Mouse (Mus musculus) heart, embryonic 14.5 days (tissue): ENCODE results near the gene Pou2f2. TPM values are rescaled to one million over a fixed set of nuclear protein-coding genes. Genes with fewer than 3 reads are reported as not detected.
A peak's percentile ranks its signal among the peaks of the same experiment; 100 is the strongest.

Experiments
- ATAC-seq: fragments of 200-750 bp; cut with Nextera tagmentation; 2 replicates; pipeline ENCODE4 v1.8.0; 2017; ENCODE audit warnings: low read depth, moderate TSS enrichment; ENCODE audit not compliant: insufficient number of reproducible peaks, insufficient read depth, low FRiP score
- H3K27ac ChIP-seq, 2 experiments: fragments of 200-500 bp in 1 of 2; fragments of 300-500 bp in 1 of 2; sonication (generic) in 1 of 2; replicated peaks in 1 of 2; 2 replicates each; pipeline ENCODE4 v1.5.1; 2012 to 2014; ENCODE audit warnings: low read depth in 2 of 2, low read length in 2 of 2, control low read depth in 1 of 2, mild to moderate bottlenecking in 1 of 2, mixed read lengths in 1 of 2; ENCODE audit not compliant: control insufficient read depth in 1 of 2, insufficient read depth in 1 of 2
- H3K27me3 ChIP-seq: fragments of 300-500 bp; sonication (generic); 2 replicates; pipeline ENCODE4 v1.6.1; 2014; ENCODE audit warnings: mild to moderate bottlenecking, low read length, control low read depth; ENCODE audit not compliant: control insufficient read depth, insufficient read depth
- H3K36me3 ChIP-seq: fragments of 300-500 bp; sonication (generic); 2 replicates; pipeline ENCODE4 v1.6.1; 2014; ENCODE audit warnings: mild to moderate bottlenecking, control low read depth, low read length, mixed read lengths; ENCODE audit not compliant: control insufficient read depth, insufficient read depth
- H3K4me1 ChIP-seq, 2 experiments: fragments of 200-500 bp in 1 of 2; fragments of 300-500 bp in 1 of 2; sonication (generic) in 1 of 2; 2 replicates each; pipeline ENCODE4 v1.6.1; 2012 to 2014; ENCODE audit warnings: low read length in 2 of 2, control low read depth in 1 of 2, mixed read lengths in 1 of 2; ENCODE audit not compliant: control insufficient read depth in 2 of 2, insufficient read depth in 2 of 2
- H3K4me2 ChIP-seq: fragments of 300-500 bp; sonication (generic); 2 replicates; pipeline ENCODE4 v1.6.1; 2014; ENCODE audit warnings: mild to moderate bottlenecking, low read length
- H3K4me3 ChIP-seq, 2 experiments: fragments of 200-500 bp in 1 of 2; fragments of 300-500 bp in 1 of 2; sonication (generic) in 1 of 2; 2 replicates each; pipeline ENCODE4 v1.5.1; 2012 to 2014; ENCODE audit warnings: low read length in 2 of 2, mild to moderate bottlenecking in 2 of 2, control low read depth in 1 of 2, low read depth in 1 of 2, moderate library complexity in 1 of 2; ENCODE audit not compliant: control insufficient read depth in 1 of 2, insufficient read depth in 1 of 2
- H3K9ac ChIP-seq: fragments of 300-500 bp; sonication (generic); 2 replicates; pipeline ENCODE4 v1.6.1; 2014; ENCODE audit warnings: mild to moderate bottlenecking, low read length
- H3K9me3 ChIP-seq: fragments of 300-500 bp; sonication (generic); 2 replicates; pipeline ENCODE4 v1.6.1; 2016; ENCODE audit warnings: low read length, control low read depth; ENCODE audit not compliant: control insufficient read depth
- WGBS: fragments of 180-500 bp; shearing (Covaris S2); extraction: QIAGEN DNeasy Blood & Tissue Kit; methylation state at CpG from one replicate; pipeline ENCODE4 v1.1.7; 2014; 5-methylcytosine and 5-hydroxymethylcytosine counted together
- polyA plus RNA-seq: library from polyadenylated mRNA; unstranded; fragments of >200 nt; fragmentation: Nextera tagmentation; extraction: Ambion mirVana; gene quantifications from 2 replicates; pipeline ENCODE4 v1.2.1, GENCODE M21; 2014

Pou2f2 gene
- polyA plus RNA-seq, 1 experiment from 2014 or later: 0.50 TPM

DNA sequence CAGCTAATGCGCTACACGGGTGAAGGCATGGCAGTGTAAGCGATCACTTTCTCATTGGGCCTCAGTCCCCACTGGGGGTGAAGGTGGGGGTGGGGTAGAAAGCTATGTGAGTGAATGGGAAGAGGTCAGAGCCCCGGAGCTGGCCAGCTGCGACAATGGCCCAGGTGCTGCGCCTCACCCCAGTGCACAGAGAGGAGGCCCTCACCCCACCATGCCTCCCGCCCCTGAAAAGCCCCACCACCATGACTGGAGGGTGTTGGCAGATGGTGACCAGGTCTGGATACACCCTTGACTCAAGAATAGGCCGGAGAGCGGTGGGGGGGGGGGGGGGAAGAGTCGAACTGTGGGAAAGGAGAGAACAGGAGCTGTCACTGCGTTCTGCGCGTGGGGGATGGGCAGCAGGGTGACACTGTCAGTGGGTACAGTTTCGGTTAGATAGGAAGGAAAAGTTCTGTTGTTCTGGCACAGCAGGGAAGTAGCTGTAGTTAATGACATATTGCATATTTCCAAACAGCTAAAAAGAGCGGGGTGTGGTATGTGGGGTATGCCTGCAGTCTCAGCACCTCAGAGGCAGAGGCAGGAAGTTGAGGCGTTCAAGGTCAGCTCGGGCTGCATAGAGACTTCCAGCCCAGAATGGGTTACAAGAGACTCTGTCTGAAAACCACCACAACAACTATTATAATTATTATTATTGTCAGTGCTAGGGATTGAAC is 72.6 kb downstream of the Pou2f2 start:
- no peak overlapping the region for H3K4me3 ChIP-seq
- peak; percentile 52 for ATAC-seq
- H3K36me3 ChIP-seq: no peaks in the 10 kb centered on the region
- H3K27ac ChIP-seq: peak overlapping the region; percentile 41 to 63
- WGBS: 24% methylated on average over 17 of the region's 17 CpGs
- H3K9ac ChIP-seq: no peak overlapping the region
- peak overlapping the region; percentile 40 for H3K4me2 ChIP-seq
- no peaks in the 10 kb centered on the region for H3K27me3 ChIP-seq
- H3K4me1 ChIP-seq: peaks cover 13 to 17% of the 10 kb centered on the region in 2 experiments
- no peaks in the 10 kb centered on the region for H3K9me3 ChIP-seq

DNA sequence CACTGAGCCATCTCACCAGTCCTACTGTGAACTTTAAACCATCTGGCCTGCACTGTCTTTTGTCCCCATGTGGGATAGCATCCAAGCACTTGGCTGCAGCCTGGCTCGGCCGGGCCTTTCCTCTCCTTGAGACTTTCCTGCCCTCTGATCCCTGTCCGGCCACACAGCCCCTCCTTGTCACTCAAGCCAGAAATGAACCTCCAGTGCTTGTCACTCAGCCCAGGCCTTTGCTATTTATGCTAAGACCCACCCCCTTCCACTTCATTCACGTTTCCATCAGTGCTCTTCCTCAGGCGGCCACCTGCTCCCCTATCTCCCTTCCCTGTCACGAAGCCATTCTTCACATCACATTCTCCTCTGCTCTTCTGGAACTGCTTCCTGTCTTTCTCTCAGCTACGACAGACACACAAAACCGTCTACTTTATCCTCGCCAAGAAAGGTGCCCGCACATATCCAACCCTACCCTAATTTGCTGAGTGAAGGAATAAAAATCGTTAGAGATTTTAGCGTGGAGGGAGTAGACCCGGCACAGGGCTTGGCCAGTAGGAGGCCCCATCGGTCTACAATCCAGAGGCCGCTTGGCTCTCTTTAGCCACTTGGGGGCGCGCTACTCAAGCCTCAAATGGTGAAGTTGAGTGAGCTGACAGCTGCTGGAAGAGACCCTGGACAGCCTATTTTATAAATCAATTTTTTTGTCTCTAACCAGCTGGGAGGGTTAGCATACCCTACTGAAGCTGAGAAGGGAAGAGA is 73.9 kb downstream of the Pou2f2 start:
- Histone ChIP-seq H3K4me1 (peaks cover 13 to 17% of the 10 kb centered on the region in 2 experiments), H3K9ac (no peak overlapping the region), H3K36me3 (no peaks in the 10 kb centered on the region), H3K4me3 (no peak overlapping the region), H3K4me2 (no peak overlapping the region), H3K9me3 (no peaks in the 10 kb centered on the region), H3K27ac (no peak overlapping the region), H3K27me3 (no peaks in the 10 kb centered on the region)
- WGBS: 11% methylated on average over 17 of the region's 17 CpGs
- no peak for ATAC-seq

DNA sequence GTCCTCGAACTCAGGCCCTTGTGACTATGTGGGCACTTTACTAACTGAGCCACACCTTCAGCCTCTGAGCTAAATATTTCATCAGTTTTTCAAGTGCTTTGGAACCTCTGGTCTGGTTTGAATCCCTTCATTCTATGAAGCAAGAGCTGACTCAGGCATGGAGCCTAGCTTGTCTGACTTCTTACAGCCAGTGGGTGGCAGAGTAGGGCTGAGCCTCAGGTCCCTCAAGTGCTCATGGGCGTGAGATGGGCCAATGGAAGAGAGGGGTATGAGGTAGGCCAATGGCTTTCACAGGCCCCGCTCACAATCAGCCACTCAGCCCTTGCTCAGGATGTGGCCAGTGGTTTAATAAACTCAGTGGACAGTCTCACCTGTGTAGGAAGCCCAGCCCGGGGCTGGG is 79.9 kb downstream of the Pou2f2 start:
- Histone ChIP-seq H3K27me3 (peaks cover 17% of the 10 kb centered on the region), H3K4me2 (no peak overlapping the region), H3K9me3 (no peaks in the 10 kb centered on the region), H3K4me1 (no peaks in the 10 kb centered on the region), H3K9ac (no peak overlapping the region), H3K27ac (no peak overlapping the region), H3K36me3 (no peaks in the 10 kb centered on the region), H3K4me3 (no peak overlapping the region)
- 43% methylated on average over 4 of the region's 4 CpGs for WGBS
- ATAC-seq: no peak

DNA sequence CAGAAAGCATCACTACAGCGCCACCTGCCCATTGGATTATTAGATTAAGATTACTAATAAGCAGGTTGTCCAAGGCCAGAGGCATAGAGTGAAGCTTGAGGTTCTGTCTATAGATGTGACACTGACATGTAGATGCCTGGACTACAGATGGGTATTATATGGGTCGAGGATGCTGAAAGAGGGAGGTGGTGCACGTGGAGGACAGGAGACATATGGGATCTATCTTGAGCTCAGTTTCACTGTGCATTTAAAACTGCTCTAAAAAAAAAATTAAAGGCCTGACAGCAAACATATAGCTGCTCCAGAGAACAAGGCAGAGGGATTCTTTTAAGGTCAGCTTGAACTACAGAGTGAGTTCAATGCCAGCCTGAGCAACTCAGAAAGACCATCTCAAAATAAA is 81.4 kb downstream of the Pou2f2 start:
- no peak overlapping the region for H3K4me3 ChIP-seq
- peaks cover 1 to 4% of the 10 kb centered on the region in 2 experiments; a peak in 2 of 4 replicates for H3K4me1 ChIP-seq
- no peaks in the 10 kb centered on the region for H3K9me3 ChIP-seq
- peaks cover 17% of the 10 kb centered on the region for H3K27me3 ChIP-seq
- WGBS: 70% methylated on average over 3 of the region's 3 CpGs
- H3K36me3 ChIP-seq: no peaks in the 10 kb centered on the region
- no peak overlapping the region for H3K27ac ChIP-seq
- no peak overlapping the region for H3K4me2 ChIP-seq
- no peak for ATAC-seq
- H3K9ac ChIP-seq: no peak overlapping the region

DNA sequence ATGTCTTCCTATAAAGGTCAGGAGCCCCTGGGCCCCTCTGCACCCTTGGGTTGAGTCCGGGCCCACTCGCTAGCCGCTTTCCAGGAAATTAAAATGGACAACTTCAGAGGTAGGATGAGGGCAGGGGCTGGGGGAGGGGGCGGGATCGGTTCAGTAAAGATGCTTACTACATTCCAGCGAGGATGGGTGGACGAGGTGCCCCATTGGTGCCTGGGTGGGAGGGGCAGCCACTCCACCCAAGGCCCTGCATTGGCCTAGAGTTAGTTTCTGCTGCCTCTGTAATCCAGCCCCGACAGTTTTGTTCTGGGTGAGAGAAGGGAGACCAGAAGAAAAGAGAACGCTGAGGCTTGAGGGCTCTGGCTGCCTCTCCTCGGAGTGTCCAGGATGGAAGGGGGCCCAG is 89.7 kb downstream of the Pou2f2 start:
- Histone ChIP-seq H3K9ac (no peak overlapping the region), H3K9me3 (no peaks in the 10 kb centered on the region), H3K27me3 (peaks cover 7% of the 10 kb centered on the region; the same call in 1 of the 2 replicates), H3K36me3 (peaks cover 5% of the 10 kb centered on the region; the same call in 1 of the 2 replicates), H3K27ac (no peak overlapping the region), H3K4me3 (no peak overlapping the region), H3K4me2 (no peak overlapping the region), H3K4me1 (peaks cover 3 to 11% of the 10 kb centered on the region in 2 experiments; a peak in 2 of 4 replicates)
- no peak for ATAC-seq
- WGBS: 43% methylated on average over 10 of the region's 10 CpGs

DNA sequence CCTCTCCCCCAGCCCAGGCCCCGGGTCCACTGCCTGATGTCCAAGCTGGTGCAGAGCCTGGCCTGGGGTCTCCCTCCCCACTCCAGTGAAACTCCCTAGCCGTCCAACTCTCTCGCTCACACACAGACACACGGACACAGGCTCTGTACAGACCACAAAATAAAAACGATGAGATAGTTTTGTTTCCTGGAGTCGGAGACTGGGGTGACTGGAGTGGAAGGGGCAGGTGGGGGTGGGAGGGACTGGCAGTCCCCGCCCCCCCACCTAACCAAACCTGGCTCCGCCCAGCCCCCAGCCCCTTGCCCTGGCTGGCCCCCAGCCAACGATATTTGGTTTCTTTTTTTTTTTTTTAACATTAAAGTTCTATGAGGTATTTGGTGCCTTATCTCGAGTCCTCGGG is 90.6 kb downstream of the Pou2f2 start:
- Histone ChIP-seq H3K4me1 (peaks cover 3 to 16% of the 10 kb centered on the region in 2 experiments; a peak in 2 of 4 replicates), H3K27me3 (peaks cover 7% of the 10 kb centered on the region; the same call in 1 of the 2 replicates), H3K4me3 (no peak overlapping the region), H3K9ac (no peak overlapping the region), H3K9me3 (no peaks in the 10 kb centered on the region), H3K4me2 (no peak overlapping the region), H3K27ac (no peak overlapping the region), H3K36me3 (peaks cover 14% of the 10 kb centered on the region)
- ATAC-seq: no peak
- WGBS: 33% methylated on average over 11 of the region's 11 CpGs

DNA sequence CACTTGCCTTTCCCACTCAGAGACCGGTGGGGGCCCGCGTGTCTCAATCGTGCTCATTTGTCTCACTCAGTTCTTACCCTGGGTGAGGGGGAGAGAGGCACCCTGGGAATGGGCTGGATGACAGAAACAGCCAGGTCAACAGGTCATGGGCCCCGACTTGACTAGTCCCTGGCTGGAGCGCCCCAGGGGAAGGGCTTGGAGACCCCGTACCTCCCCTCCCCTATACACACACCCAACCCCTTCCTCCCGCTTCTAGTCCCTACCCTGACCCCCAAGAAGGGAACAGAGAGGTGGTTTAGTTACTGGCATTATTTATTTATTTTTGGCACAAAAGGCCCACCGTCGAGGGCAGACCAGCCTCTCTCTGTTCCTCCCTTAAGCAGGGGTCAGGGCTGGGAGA is 91.0 kb downstream of the Pou2f2 start:
- H3K4me3 ChIP-seq: no peak overlapping the region
- no peak for ATAC-seq
- H3K9me3 ChIP-seq: no peaks in the 10 kb centered on the region
- no peak overlapping the region for H3K27ac ChIP-seq
- peaks cover 19% of the 10 kb centered on the region for H3K36me3 ChIP-seq
- peaks cover 7% of the 10 kb centered on the region; the same call in 1 of the 2 replicates for H3K27me3 ChIP-seq
- H3K4me1 ChIP-seq: peaks cover 3 to 16% of the 10 kb centered on the region in 2 experiments; a peak in 2 of 4 replicates
- 22% methylated on average over 10 of the region's 10 CpGs for WGBS
- no peak overlapping the region for H3K4me2 ChIP-seq
- no peak overlapping the region for H3K9ac ChIP-seq
